Mouse (Mus musculus) kidney, adult 2 months (tissue): ENCODE data around the gene Man2a1.

Experiments
- CTCF ChIP-seq: fragments of 200-500 bp; conservative IDR thresholded peaks from 2 replicates; pipeline ENCODE4 v1.5.1; 2011; ENCODE audit warnings: low read depth, mild to moderate bottlenecking, control low read depth, low read length, moderate library complexity, mixed read lengths; ENCODE audit not compliant: insufficient read depth, insufficient read length
- POLR2A ChIP-seq: fragments of 200-500 bp; IDR thresholded peaks from one replicate; pipeline ENCODE4 v1.6.1; 2011; ENCODE audit warnings: low read depth, low read length, control low read depth

GRCm38 (mm10) chr17:64684088-64684487 lies 83.6 kb downstream of the Man2a1 start:
- TF ChIP-seq POLR2A (no peak), CTCF (no peak)
